Mouse (Mus musculus): ENCODE measurements at regions not wholly inside any gene's neighbourhood (a gene's known extent, or its start where the extent isn't known, plus 50 kb on each side); places are given as distances from the start of the nearest gene placed in this dataset.

- TF ChIP-seq EP300 (IDR thresholded peaks at IDR 0.05; ENCODE audit: low read depth) (no peak), CTCF (IDR thresholded peaks at IDR 0.05; ENCODE audit: low read depth) (no peak)
Measured at GRCm38 (mm10) chr14:102190786-102191185, 461.0 kb downstream of the Lmo7 start.
